Mouse (Mus musculus): ENCODE data around the gene Rps6ka6.

- TF ChIP-seq CTCF (IDR thresholded peaks at IDR 0.05; ENCODE audit: borderline replicate concordance, insufficient read depth, low read depth, low read length) (no peak), POLR2A (IDR thresholded peaks at IDR 0.05; ENCODE audit: borderline replicate concordance, insufficient read depth, low read length) (no peak)
Measured at GRCm38 (mm10) chrX:111460166-111460565, 77.6 kb downstream of the Rps6ka6 start.
